Mouse (Mus musculus) lung, postnatal 36 days (tissue): ENCODE results near the gene Gm11444.

ENCODE experiments used
- DNase-seq: peaks from one replicate; pipeline ENCODE4 v3.0.0; 2022; ENCODE audit warnings: mixed read lengths

Gm11444 gene

DNA sequence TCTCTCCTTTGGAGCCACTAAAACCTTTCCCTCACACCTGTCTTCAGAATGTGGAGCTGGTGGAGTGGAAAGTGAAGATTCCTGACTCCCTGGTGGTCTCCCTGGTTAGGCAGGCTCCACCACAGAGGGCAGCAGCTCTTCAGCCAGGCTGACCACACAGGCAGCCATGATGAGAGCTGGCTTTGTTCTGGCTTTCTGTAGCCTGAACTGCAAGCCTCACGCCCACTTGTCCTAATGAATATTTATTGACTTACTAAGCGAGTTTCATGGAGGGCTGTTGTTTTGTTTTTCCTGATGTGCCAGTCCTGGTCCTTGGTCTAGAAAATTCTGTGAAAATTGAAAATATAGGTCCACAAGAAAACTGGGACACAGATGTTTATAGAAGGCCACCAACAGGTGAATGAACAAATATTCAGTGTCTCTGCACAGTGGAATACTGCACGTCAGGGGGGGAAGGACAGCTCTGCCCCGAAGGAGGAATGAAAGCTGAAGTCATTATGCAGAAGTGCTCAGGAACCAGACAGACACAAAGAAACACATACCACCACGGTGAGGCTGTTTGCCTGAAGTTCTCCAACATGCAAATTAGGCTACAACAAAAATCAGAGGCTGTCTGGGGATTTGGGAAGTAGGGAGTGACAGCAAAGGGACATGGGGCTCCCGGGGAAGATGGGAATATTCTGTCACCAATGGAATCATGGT lies 8.0 kb upstream of the Gm11444 start:
- DNase-seq: no peak

DNA sequence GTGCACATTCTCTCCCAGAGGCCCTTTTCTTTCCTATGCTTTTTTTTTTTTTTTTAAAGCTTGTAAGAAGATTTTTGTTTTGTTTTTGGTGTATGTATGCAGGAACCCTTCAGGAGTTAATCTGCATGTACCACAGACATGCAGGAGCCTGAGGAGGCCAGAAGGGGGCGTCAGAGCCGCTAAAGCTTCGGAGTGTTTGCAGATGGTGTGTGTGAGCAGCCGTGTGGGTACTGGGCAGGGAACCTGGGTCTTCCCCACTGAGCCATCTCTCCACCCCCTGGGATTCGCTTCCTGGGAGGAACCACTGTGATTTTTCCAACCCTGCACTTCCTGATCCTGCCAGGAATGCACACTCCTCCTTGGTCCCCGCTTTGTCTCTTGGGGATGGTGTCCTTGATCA lies 625 bp upstream of the Gm11444 start:
- DNase-seq: no peak

DNA sequence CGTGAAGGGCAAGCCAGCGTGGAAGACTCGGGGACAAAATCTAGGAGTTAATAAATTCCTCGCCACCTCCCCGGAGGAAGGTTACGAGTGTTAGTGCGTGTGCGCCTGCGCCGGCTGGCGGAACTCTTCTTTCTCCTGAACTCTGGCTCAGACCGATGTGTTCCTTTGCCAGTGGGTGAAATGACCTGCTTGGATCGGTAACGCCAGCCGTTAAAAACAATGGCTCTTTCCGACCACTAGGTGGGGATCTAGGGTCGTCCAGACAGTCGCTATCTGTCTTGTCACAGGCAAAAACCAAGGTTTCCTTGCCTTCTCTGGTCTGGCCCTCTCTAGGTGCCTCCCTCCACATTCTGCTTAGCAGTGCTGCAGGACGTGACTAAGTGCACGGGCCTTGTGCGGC lies 1.1 kb downstream of the Gm11444 start:
- peak; percentile 80 for DNase-seq

DNA sequence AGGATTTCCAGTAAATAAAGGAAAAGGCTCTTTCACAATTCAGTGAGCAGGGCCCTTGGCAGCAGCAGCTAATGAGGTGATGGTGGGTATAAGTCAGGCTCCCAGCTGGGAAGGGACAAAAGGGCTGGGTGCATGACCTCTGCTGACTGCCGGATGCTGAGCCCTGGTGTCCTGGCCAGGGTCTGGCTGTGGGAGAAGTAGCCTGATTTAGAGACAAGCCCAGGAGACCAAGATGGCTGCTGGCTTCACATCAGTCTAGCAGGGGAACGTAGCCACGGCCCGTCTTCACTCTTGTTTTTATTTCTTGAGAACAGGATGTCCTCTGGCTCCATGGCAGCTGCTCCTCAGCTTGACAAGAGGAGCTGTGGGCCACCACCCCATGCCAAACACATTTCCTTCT lies 3.6 kb downstream of the Gm11444 start:
- DNase-seq: peak; percentile 87

DNA sequence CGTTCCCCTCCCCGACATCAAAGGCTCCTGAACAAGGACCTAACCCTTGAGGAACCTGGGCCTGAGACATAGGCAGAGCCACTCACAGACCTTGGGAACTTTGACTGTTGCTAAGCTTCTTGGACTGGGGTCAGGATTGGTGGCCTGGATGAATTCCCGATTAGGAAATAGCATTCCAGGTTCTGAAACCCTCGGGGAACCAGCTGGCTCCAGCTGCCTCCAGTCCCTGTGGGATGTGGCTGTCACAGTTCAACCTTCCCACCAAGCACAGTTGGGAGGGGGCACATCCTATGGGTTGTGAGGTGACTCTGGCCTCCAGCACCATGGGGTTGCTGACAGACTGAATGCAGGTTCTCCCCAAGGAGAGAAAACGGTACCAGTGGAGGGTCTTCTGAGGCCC lies 4.2 kb downstream of the Gm11444 start:
- DNase-seq: peak; percentile 84

DNA sequence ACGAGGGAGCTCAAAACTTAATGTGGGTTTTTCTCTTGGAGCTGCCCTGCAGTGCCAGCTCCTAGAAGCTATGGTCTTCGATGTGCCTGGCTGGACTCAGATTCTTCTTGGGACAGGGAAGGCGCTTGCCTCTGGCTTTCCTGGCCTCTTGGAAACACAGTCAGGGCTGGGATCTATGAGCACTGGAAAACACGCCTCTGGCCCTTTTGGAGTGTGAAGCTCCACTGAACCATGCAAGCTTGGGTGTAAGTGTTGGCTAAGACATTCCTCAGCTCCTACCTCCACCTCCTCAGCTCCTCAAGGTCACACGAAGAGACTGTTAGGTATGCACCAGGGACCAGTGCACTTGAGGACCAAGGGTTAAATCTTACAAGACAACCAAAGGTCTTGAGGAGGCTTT lies 5.2 kb downstream of the Gm11444 start:
- DNase-seq: no peak

DNA sequence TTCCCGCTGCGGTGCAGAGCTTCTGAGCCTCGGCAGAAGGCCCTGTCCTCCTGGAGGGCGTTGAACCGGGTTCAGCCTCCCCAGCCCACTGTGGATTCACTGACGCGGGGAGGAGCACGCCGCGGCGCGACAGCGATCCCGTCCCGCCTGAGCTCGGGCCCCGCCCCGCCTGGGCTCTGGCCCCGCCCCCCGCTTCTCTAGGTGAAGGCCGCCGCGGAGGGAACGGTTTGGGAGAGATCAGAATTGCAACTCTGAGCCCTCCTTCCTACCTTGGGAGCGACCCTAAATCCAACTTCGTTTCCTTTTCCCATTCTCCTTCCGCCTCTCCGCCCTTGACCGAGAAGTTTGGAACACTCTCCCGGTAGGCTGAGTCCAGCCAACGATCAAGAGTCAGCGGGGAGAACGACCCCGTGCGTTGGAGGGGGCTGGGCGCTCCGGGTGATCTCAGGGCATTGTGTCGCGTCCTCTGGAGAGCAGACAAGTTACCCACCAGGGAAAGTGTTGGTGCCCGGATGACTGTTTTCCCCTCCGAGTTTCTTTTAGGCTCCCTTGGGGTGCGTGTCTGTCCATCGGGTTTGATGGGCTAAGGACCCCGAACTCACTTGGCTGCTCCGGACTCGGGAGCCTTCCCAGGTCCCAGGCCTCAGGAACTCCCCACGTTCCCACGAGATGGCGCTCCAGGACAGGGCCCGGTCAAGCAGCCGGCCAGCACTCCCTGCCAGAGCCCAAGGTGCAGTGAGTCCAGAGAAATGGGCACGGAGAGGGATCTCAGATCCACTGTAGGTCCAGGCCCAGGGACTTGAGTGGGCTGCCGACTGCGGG lies 5.8 kb downstream of the Gm11444 start:
- DNase-seq: peak; percentile 93

DNA sequence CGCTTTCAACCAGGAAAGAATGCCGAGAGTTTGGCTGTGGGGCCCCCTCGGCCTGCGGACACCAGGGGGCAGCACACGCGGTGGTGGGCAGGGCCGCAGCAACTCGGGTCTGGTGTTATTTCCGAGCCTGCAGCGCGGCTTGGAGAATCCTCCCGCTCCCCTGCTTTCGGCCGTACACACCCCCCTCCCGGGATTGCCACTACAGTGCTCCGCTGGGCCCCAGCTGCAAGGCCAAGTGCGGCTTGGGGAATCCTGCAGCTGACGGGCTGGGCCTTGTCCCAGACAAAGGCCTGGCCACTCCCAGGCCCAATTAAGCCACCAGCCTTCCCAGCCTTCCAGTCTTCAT lies 6.8 kb downstream of the Gm11444 start:
- peak; percentile 83 for DNase-seq

DNA sequence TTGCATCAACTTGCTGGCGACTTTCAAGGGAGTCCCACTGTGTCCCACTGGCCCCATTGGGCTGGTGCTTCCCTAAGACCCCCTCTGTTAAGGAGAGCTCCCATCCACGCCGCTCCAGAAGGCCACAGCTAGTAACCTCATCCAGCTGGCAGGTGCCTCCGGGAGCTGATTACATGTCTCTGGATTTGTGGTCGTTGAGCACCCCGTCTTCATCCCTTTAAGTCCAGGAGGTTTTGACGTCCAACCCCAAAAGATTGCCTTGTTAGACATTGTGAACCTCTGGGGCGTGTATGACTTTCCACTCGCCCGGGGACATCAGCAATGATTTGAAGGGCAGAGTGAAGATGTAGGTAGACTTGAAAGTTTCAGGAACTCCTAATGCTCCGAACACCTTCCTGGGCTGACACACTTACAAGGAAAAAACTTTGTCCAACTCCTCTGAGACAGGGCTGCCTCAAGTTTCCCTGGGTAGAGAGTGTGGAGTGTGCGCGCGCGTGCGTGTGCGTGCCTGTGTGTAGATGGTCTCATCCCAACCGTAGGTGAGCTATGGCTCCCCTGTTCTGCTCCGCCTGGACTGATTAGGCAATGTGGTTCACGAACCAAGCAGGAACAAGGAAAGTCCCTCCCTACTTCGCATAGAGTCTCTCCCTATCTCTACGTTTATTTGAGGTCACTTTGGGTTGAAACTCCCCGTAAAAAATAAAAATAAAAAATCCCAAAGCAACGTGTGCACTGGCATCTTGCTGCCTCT lies 7.4 kb downstream of the Gm11444 start:
- DNase-seq: no peak

DNA sequence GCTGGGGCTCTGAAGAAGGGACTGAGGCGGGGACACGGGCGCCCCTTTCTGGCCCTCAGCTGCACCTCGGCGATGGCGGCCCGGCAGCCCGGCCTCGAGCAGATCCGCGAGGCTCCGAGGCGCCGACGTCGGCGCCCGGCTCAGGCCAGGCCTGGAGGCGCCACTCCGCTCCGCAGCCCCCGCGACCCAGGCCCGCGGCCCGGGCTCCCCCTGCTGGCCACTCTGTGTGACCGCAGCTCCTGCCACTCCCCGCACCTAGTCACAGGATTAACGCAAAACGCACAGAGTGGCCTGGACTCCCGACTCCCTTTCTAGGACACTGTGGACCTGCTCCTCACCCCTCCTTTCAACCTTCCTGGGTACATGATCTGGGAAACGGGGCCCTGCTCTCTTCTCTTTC lies 8.2 kb downstream of the Gm11444 start:
- DNase-seq: no peak

DNA sequence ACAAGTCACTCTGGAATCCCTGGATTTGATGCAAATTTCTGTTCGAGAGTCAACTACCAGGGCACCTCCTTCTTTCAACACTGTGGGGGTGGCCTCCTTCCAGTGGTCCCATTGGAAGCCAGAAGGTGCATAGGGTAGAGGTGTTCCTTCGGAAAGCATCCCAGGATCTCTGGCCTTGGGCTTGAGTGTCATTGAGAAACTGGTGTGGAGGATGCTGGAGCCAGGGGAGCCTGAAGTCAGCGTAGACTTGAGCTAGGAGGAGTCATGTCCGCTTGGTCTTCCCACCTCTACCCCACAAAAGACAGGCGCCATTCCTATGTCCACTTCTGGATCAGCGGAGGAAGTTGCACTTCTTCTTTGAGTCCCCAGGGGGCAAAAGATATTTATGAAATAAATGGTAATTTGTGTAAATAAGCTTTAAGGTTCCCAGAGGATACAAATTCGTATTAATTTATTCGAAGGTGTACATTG lies 8.9 kb downstream of the Gm11444 start:
- no peak for DNase-seq

DNA sequence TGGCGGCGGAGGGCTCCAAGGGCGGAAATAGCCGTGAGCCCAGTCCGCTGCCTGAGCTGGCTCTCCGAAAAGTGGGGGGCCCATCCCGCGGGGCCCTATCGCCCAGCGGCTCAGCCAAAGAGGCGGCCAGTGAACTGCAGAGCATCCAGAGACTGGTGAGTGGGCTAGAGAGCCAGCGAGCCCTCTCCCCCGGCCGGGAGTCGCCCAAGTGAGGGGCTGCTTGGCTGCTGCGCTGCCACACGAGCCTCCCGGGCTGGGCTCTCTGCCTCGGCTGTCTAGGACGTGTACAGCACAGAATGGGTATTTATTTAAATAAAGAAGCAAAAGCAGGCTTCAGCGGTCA lies 9.4 kb downstream of the Gm11444 start:
- DNase-seq: no peak

DNA sequence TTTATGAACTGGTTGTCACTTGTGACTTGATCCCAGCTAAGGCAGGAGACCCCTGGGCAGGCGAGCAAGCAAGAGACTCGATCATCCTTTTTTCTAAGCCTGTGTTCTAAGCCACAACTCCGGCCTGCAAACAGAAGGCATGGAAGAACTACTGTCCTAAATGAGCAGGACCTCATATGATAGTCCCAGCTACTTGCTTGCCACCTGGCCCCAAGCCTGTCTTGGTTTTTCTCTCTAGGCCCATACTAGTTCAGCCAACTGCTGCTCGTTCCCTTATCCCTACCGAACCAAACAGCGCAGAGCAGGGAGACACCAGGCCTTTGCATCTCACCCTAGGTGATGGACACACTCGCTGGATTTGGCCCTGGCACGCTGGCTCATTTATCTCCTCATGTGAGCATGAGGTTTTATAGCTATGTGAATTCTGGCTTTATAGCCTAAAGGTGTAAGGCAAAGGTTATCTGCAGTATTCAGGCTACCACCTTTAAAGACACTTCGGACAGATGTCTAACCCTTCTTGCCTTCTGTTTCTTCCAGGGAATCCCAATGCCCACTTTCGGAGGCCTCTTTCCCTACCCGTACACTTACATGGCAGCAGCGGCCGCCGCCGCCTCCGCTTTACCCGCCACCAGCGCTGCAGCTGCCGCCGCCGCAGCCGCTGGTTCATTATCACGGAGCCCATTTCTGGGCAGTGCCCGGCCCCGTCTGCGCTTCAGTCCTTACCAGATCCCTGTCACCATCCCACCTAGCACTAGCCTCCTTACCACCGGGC lies 9.9 kb downstream of the Gm11444 start:
- DNase-seq: no peak

DNA sequence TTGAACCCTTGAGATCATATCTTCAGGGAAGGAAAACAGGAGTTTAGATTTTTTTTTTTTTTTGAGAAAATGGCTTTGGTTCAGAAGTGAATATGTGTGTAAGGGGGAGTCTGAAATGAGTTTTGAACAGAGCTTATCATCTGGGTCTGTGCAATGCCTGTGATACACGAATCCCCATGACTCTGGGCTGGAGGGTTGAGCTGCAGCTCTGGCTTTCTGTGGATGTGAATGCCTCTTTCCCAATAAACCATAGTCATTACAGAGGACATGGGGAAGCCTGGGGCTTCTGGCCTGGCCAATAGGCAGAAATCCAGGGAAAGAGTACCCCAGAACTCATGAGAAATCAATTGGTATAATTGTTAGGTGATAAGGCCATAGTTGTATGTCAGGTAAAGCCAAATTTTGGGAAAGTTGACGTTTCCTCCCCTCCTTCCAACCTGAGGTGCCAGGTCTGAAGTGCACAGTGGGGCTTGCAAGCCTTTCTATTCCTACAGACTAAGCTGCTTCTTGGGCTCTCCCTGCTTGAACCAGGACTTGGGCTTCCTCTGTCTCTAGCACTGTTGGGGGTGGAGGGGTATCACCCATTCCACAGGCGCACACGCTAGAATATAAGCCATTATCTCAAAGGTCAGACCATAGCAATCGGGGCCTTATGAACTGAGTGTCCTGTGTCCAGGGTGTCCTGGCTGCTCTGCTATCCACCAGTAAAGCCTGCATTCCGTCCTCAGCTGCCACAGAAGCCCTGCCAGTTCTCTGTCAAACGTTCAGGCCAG lies 10.7 kb downstream of the Gm11444 start:
- DNase-seq: no peak

DNA sequence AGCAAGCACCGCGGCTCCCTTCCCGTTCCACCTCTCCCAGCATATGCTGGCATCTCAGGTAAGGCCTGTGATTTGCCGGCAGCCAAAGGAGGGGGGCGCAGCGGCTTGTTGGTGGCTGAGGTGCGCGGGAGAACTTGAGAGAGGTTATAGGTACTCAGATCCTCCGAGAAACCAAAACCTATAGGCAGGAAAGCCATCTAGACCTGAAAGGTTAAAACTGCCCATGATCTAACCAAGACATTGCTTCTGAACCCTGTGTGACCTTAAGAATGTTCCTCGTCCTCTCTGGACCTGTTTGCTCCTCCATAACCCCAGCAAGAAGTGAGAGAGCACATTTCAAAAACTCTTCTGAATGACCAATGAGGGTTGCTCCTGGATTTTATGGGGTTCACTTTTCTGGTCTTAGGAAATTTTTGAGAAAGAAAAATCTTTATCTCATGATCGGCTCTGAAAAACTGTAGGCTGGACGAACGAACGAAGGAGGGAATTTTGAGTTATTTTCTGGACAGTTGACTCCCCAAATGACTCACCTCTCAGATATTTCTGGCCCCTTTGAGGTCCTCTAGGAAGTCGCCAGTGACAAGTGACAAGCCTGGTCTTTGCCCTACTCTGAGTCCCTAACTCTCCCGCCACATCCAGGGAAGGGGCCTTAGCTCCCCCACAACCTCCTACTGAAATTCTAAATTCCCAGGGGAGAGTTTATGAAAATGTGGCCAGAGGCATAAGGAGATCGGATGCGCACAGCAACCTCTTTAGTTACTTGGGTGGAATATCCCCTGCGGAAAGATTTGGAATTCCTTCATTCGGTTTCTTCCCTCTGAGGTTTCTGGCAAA lies 11.5 kb downstream of the Gm11444 start:
- DNase-seq: no peak

DNA sequence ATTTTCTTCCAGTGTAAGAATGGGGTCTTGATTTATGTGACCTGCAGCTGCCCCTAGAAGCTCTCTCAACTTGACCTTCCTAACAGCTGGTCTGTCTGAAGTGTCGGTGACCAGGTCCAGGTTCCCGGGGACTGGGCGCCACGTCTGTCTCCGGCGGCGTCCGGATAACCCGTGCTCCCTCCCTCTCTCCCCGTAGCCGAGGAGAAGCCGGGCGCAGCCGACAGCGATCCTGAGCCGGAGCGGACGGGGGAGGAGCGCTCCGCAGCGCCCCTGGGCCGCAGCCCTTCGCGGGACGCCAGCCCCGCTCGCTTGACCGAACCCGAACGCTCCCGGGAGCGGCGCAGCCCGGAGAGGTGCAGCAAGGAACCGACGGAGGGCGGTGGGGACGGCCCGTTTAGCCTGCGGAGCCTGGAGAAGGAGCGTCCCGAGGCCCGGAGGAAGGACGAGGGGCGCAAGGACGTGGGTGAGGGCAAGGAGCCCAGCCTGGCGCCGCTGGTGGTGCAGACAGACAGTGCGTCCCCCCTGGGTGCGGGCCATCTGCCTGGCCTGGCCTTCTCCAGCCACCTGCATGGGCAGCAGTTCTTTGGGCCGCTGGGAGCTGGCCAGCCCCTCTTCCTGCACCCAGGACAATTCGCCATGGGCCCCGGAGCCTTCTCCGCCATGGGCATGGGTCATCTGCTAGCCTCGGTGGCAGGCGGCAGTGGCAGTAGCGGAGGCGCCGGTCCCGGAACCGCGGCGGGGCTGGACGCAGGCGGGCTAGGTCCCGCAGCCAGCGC lies 12.3 kb downstream of the Gm11444 start:
- DNase-seq: no peak

DNA sequence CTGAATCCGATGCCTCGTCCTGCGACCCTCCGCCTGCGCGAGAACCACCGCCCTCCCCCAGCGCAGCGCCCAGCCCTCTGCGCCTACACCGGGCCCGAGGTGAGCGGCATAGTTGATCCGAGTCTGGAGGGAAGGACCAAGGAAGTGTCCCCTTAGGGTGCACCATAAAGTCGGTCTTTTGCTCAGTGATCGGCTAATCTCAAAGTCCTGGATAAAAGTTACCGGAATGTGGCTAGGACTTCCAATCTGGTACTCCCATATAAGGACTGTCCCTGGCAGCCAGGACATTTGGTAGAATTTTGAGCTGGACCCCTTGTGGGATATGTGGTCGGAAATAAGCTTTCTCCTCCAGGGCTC lies 12.9 kb downstream of the Gm11444 start:
- no peak for DNase-seq

DNA sequence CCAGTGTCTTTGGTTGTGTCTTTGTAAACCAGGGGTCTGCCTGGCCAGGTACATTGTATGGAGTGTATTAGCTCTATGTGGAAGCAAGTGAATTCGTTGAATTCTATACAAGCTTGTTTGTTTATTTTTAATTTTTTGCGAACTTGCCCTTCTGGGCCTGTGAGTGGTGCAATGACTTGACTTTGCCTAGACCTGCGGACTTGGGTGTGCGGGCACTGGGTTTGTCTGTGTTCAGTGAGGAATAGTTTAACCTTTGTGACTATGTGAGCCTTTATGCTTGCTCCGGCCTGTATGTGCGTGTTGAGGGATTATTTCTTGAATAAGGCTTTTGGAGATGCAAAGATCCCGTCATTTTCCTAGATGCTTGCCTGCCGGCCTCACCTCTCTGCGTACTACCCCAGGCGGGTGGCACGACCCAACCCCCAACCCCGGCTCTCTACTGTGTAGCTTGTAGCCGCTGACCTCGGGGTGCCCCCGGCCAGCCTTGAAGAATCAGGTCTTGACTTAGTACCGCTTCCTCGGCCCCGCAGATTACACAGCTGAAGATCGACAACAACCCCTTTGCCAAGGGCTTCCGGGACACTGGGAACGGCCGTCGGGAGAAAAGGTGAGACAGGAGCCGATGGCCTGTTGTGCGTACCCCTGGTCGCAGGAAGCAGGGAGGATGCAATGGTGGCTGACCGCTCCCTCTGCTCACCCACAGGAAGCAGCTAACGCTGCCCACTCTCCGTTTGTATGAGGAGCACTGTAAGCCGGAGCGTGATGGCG lies 13.4 kb downstream of the Gm11444 start:
- DNase-seq: no peak

DNA sequence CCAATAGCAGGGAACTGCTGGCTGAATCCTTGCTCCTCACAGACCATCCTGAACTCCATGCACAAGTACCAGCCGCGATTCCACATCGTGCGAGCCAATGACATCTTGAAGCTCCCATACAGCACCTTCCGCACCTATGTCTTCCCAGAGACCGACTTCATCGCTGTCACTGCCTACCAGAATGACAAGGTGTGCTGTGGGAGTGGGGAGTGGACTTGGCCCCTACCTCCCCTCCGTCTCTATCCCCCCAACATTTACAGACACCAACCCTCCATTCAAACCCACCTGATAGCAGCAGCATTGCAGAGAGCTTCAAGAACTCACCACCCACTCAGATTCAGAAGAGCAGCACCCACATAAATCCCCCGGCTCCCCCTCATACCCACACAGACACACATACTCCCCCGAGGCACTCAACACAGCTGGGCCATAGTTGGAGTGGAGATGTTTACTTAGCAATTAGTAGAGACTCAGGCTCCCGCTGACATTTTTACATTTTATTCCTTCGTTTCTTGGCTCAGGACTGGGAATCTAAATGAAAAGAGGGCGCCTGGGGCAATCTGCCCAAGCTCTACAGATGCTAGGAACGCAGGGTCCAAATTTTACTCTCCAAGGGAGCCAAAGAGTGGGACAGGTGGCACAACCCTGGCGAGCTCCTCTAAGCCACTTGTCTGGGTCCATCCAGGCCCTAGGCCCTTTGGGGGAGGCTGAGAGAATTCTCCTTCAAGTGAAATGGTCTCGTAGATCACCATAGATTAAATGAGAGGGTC lies 14.2 kb downstream of the Gm11444 start:
- DNase-seq: no peak
